Mouse (Mus musculus): ENCODE measurements around the gene Iqcn. TPM values are rescaled to one million over a fixed set of nuclear protein-coding genes. Genes with fewer than 3 reads are reported as not detected.

The Iqcn gene
- total and polyA plus RNA-seq, 3 experiments: not detected

DNA sequence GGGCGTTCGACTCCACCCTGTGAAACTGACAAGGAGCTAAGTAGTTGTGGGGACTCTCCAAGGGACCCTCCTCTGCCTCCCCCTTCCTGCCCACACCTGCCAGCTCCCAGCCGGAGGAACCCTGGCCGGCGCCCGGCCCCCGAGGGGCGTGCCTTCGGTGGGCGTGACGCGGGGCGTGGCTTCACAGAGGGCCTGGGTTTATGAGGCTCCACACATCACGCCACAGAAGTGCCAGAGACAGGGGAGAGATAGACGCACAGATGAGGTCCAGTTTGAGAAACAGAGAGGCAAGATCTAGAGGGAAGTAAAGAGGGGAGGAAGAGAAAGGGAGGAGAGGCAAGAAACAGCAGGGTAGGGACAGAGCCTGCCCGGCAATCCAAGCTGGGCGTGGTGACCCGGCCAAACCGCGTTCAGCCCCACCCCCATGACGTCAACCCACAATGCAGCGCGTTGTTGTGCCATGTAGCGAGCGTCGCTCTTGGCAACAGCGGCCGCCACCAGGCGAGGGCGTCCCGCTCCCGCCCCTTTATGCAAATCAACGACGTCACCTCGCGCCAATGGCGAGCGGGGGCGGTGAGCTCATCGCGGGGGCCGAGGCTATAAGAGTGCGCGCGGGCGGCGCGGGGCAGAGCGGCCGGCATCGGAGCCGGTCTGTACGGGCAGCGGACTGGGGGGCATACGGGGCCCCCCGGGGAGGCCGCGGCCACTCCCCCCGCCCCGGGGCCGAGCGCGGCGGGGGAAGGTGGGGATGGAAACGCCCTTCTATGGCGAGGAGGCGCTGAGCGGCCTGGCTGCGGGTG, 4.7 kb upstream of the Iqcn start, which contains the start of gene Jund (continued):
- TF ChIP-seq E2F4 (IDR thresholded peaks at IDR 0.05; ENCODE audit: borderline replicate concordance, low read depth, low read length): 0 out of 2 replicates have a peak, but pooled peaks have one; percentile 29
- peak; percentile 96 for TF ChIP-seq TBP (IDR thresholded peaks at IDR 0.05; ENCODE audit: low read depth, low read length)
- TF ChIP-seq MXI1 (IDR thresholded peaks at IDR 0.05; ENCODE audit: low read depth, low read length): peak; percentile 84
- TF ChIP-seq POLR2AphosphoS5 (IDR thresholded peaks at IDR 0.05; ENCODE audit: borderline replicate concordance, low read depth, low read length): no peak

DNA sequence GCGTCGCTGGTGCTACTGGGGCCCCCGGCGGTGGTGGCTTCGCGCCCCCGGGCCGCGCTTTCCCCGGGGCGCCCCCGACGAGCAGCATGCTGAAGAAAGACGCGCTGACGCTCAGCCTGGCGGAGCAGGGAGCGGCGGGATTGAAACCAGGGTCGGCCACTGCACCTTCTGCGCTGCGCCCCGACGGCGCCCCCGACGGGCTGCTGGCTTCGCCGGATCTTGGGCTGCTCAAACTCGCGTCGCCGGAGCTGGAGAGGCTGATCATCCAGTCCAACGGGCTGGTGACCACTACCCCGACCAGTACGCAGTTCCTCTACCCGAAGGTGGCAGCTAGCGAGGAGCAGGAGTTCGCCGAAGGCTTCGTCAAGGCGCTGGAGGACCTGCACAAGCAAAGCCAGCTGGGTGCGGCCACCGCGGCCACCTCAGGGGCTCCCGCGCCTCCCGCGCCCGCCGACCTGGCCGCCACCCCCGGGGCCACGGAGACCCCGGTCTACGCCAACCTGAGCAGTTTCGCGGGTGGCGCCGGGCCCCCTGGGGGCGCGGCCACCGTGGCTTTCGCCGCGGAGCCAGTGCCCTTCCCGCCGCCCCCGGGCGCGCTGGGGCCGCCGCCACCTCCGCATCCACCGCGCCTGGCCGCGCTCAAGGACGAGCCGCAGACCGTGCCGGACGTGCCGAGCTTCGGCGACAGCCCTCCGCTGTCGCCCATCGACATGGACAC, 4.0 kb upstream of the Iqcn start:
- Histone ChIP-seq H3K27me3 (ENCODE audit: control insufficient read depth in 1 of 2, insufficient read depth in 2 of 2, low read length in 2 of 2) (no peaks in the 10 kb centered on the region), H3K27ac (ENCODE audit: control insufficient read depth, low read depth, low read length) (peak overlapping the region; percentile 51), H3K79me2 (ENCODE audit: control insufficient read depth, insufficient read depth, low read length, poor library complexity) (peaks cover 11% of the 10 kb centered on the region; the same call in 1 of the 2 replicates), H3K4me3 (ENCODE audit: control insufficient read depth in 1 of 2, insufficient read depth in 1 of 2, low read depth in 2 of 2, low read length in 2 of 2) (peak overlapping the region; percentile 61 to 88), H3K36me3 (ENCODE audit: control insufficient read depth in 1 of 2, insufficient read depth in 2 of 2, low read length in 2 of 2) (peaks cover 0 to 4% of the 10 kb centered on the region in 2 experiments; a peak in 2 of 4 replicates), H3K9ac (ENCODE audit: control insufficient read depth, low read depth, low read length, poor library complexity, severe bottlenecking) (peak overlapping the region; percentile 78), H3K9me3 (replicated peaks; ENCODE audit: insufficient read depth, low read length) (no peaks in the 10 kb centered on the region), H3K4me1 (ENCODE audit: control insufficient read depth in 1 of 2, insufficient read depth in 2 of 2, low read length in 2 of 2) (peaks cover 10 to 22% of the 10 kb centered on the region in 2 experiments)
- no peak for DNase-seq (ENCODE audit: low read depth, low spot score)
- TF ChIP-seq CHD1 (IDR thresholded peaks at IDR 0.05; ENCODE audit: low read depth, low read length): peak; percentile 71; the same call in 1 of the 2 replicates
- no peak for TF ChIP-seq E2F4 (IDR thresholded peaks at IDR 0.05; ENCODE audit: borderline replicate concordance, low read depth, low read length)
- TF ChIP-seq CTCF (IDR thresholded peaks at IDR 0.05 in 2 of 3, conservative IDR thresholded peaks at IDR 0.05 in 1 of 3; ENCODE audit: control insufficient read depth in 1 of 3, insufficient read depth in 1 of 3, low read depth in 2 of 3, low read length in 3 of 3, poor library complexity in 1 of 3, severe bottlenecking in 1 of 3): peak in 1 of 3 experiments; percentile 8; a peak in 1 of 6 replicates
- TF ChIP-seq MXI1 (IDR thresholded peaks at IDR 0.05; ENCODE audit: low read depth, low read length): peak; percentile 12; the same call in 1 of the 2 replicates

DNA sequence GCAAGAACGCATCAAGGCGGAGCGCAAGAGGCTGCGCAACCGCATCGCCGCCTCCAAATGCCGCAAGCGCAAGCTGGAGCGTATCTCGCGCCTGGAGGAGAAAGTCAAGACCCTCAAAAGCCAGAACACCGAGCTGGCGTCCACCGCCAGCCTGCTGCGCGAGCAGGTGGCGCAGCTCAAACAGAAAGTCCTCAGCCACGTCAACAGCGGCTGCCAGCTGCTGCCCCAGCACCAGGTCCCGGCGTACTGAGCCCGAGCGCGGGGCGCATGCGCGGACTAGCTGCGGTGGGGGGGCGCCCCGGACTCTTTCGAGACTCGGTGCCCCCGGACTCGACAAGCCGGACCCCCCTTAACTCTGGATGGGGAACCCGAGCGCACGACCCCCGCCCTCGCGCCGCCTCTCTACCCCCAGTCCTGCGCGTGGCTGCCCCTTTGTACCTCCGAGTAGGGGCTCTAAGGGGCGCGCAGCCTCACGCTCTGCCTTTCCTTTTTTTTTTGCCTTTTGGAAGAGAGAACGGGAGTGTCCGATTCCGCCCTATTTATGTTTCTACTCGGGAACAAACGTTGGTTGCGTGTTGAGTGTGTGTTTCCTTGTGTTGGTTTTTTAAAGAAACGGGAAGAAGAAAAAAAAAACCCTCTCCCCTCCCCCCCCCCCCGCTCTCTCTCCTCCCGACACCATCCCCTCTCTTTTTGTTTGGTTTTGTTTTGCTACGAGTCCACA, 3.3 kb upstream of the Iqcn start:
- Histone ChIP-seq H3K36me3 (ENCODE audit: control insufficient read depth in 1 of 2, insufficient read depth in 2 of 2, low read length in 2 of 2) (peaks cover 0 to under 1% of the 10 kb centered on the region in 2 experiments; a peak in 2 of 4 replicates), H3K9me3 (replicated peaks; ENCODE audit: insufficient read depth, low read length) (no peaks in the 10 kb centered on the region), H3K4me1 (ENCODE audit: control insufficient read depth in 1 of 2, insufficient read depth in 2 of 2, low read length in 2 of 2) (peaks cover 9 to 19% of the 10 kb centered on the region in 2 experiments), H3K27ac (ENCODE audit: control insufficient read depth, low read depth, low read length) (peak overlapping the region; percentile 51), H3K27me3 (ENCODE audit: control insufficient read depth in 1 of 2, insufficient read depth in 2 of 2, low read length in 2 of 2) (no peaks in the 10 kb centered on the region), H3K79me2 (ENCODE audit: control insufficient read depth, insufficient read depth, low read length, poor library complexity) (peaks cover 11% of the 10 kb centered on the region; the same call in 1 of the 2 replicates), H3K4me3 (ENCODE audit: control insufficient read depth in 1 of 2, insufficient read depth in 1 of 2, low read depth in 2 of 2, low read length in 2 of 2) (peak overlapping the region; percentile 61 to 88), H3K9ac (ENCODE audit: control insufficient read depth, low read depth, low read length, poor library complexity, severe bottlenecking) (peak overlapping the region; percentile 78)
- DNase-seq (ENCODE audit: low read depth, low spot score): peak; percentile 85
- no peak for TF ChIP-seq CHD1 (IDR thresholded peaks at IDR 0.05; ENCODE audit: low read depth, low read length)
- peak; percentile 37; the same call in 1 of the 2 replicates for TF ChIP-seq TCF12 (IDR thresholded peaks at IDR 0.05; ENCODE audit: low read depth, low read length)
- TF ChIP-seq NELFE (IDR thresholded peaks at IDR 0.05; ENCODE audit: low read depth, low read length): peak; percentile 49
- 0 out of 2 replicates have a peak, but pooled peaks have one; percentile 40 for TF ChIP-seq ZNF384 (IDR thresholded peaks at IDR 0.05; ENCODE audit: low read depth, low read length)
- no peak for TF ChIP-seq GATA1 (IDR thresholded peaks at IDR 0.05; ENCODE audit: low read depth, low read length)
- TF ChIP-seq TBP (IDR thresholded peaks at IDR 0.05; ENCODE audit: low read depth, low read length): 0 out of 2 replicates have a peak, but pooled peaks have one; percentile 18
- TF ChIP-seq ELF1 (IDR thresholded peaks at IDR 0.05; ENCODE audit: low read depth, low read length): no peak
- peak; percentile 31 to 46; a peak in 2 of 4 replicates for TF ChIP-seq POLR2A (IDR thresholded peaks at IDR 0.05; ENCODE audit: control insufficient read depth in 1 of 2, insufficient read depth in 1 of 2, low read depth in 1 of 2, low read length in 2 of 2, poor library complexity in 1 of 2)
- TF ChIP-seq CHD2 (IDR thresholded peaks at IDR 0.05; ENCODE audit: low read length): no peak
- TF ChIP-seq USF2 (IDR thresholded peaks at IDR 0.05; ENCODE audit: borderline replicate concordance in 1 of 2, insufficient read depth in 1 of 2, low read depth in 1 of 2, low read length in 2 of 2): no peak
- TF ChIP-seq MXI1 (IDR thresholded peaks at IDR 0.05; ENCODE audit: low read depth, low read length): peak; percentile 71; the same call in 1 of the 2 replicates
- peak; percentile 79 for TF ChIP-seq NRF1 (IDR thresholded peaks at IDR 0.05; ENCODE audit: insufficient read depth, low read depth, low read length, poor library complexity, severe bottlenecking)
- peak; percentile 18; the same call in 1 of the 2 replicates for TF ChIP-seq SIN3A (IDR thresholded peaks at IDR 0.05; ENCODE audit: low read length)
- TF ChIP-seq ETS1 (IDR thresholded peaks at IDR 0.05; ENCODE audit: low read depth, low read length): peak; percentile 67; the same call in 1 of the 2 replicates
